Mouse (Mus musculus): Measurements from ENCODE around the gene Ctbp2. TPM values are rescaled to one million over a fixed set of nuclear protein-coding genes. Genes with fewer than 3 reads are reported as not detected.
A peak's percentile ranks its signal among the peaks of the same experiment; 100 is the strongest.

The Ctbp2 gene
- total and polyA plus RNA-seq, 3 experiments, result 74.9 to 90.7 TPM; not detected in 1

DNA sequence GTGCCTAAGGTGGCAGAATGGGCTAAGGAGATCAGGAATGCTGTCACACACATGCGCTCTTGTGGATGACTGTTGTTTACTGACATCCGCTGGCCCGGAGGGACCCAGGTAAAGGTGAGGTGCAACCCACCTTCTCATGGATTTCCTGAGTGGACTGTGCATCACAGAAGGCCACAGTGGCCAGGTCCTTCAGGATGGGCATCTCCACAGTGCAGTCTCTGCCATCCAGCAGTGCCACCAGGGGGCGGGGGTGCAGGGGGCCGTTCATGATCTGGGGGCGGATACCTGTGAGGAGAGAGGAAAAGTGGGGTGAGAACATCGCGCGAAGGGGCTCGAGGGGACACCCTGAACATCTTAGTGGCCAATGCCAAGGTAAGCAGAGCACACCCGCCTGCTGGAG, 125.1 kb downstream of the Ctbp2 start:
- Histone ChIP-seq H3K4me1 (ENCODE audit: control insufficient read depth in 1 of 2, insufficient read depth in 2 of 2, low read length in 2 of 2) (no peaks in the 10 kb centered on the region), H3K4me3 (ENCODE audit: control insufficient read depth in 1 of 2, insufficient read depth in 1 of 2, low read depth in 2 of 2, low read length in 2 of 2) (no peak overlapping the region), H3K9ac (ENCODE audit: control insufficient read depth, low read depth, low read length, poor library complexity, severe bottlenecking) (no peak overlapping the region), H3K9me3 (replicated peaks; ENCODE audit: insufficient read depth, low read length) (no peaks in the 10 kb centered on the region), H3K36me3 (ENCODE audit: control insufficient read depth in 1 of 2, insufficient read depth in 2 of 2, low read length in 2 of 2) (peaks cover 0 to 1% of the 10 kb centered on the region in 2 experiments; a peak in 2 of 4 replicates), H3K27me3 (ENCODE audit: control insufficient read depth in 1 of 2, insufficient read depth in 2 of 2, low read length in 2 of 2) (no peaks in the 10 kb centered on the region), H3K27ac (ENCODE audit: control insufficient read depth, low read depth, low read length) (no peak overlapping the region), H3K79me2 (ENCODE audit: control insufficient read depth, insufficient read depth, low read length, poor library complexity) (no peaks in the 10 kb centered on the region)
- DNase-seq (ENCODE audit: low read depth, low spot score), result no peak
- no peak for TF ChIP-seq MAFK (IDR thresholded peaks at IDR 0.05; ENCODE audit: borderline replicate concordance, low read depth, low read length)
- no peak for TF ChIP-seq NELFE (IDR thresholded peaks at IDR 0.05; ENCODE audit: low read depth, low read length)
- peak in 1 of 3 experiments; percentile 22; a peak in 1 of 6 replicates for TF ChIP-seq CTCF (IDR thresholded peaks at IDR 0.05 in 2 of 3, conservative IDR thresholded peaks at IDR 0.05 in 1 of 3; ENCODE audit: control insufficient read depth in 1 of 3, insufficient read depth in 1 of 3, low read depth in 2 of 3, low read length in 3 of 3, poor library complexity in 1 of 3, severe bottlenecking in 1 of 3)

- Histone ChIP-seq H3K27ac (ENCODE audit: control insufficient read depth, low read depth, low read length) (no peak overlapping the region), H3K36me3 (ENCODE audit: control insufficient read depth in 1 of 2, insufficient read depth in 2 of 2, low read length in 2 of 2) (peaks cover 0 to 1% of the 10 kb centered on the region in 2 experiments; a peak in 2 of 4 replicates), H3K79me2 (ENCODE audit: control insufficient read depth, insufficient read depth, low read length, poor library complexity) (no peaks in the 10 kb centered on the region), H3K4me3 (ENCODE audit: control insufficient read depth in 1 of 2, insufficient read depth in 1 of 2, low read depth in 2 of 2, low read length in 2 of 2) (no peak overlapping the region), H3K9ac (ENCODE audit: control insufficient read depth, low read depth, low read length, poor library complexity, severe bottlenecking) (no peak overlapping the region), H3K9me3 (replicated peaks; ENCODE audit: insufficient read depth, low read length) (no peaks in the 10 kb centered on the region), H3K4me1 (ENCODE audit: control insufficient read depth in 1 of 2, insufficient read depth in 2 of 2, low read length in 2 of 2) (no peaks in the 10 kb centered on the region), H3K27me3 (ENCODE audit: control insufficient read depth in 1 of 2, insufficient read depth in 2 of 2, low read length in 2 of 2) (no peaks in the 10 kb centered on the region)
- TF ChIP-seq ELF1 (IDR thresholded peaks at IDR 0.05; ENCODE audit: low read depth, low read length), result no peak
- no peak for TF ChIP-seq CHD1 (IDR thresholded peaks at IDR 0.05; ENCODE audit: low read depth, low read length)
- TF ChIP-seq ZKSCAN1 (IDR thresholded peaks at IDR 0.05; ENCODE audit: low read depth, low read length), result no peak
- no peak for TF ChIP-seq MEF2A (IDR thresholded peaks at IDR 0.05; ENCODE audit: extremely low read depth, insufficient replicate concordance, low read depth, low read length, poor library complexity, severe bottlenecking)
- TF ChIP-seq GABPA (IDR thresholded peaks at IDR 0.05; ENCODE audit: low read depth, low read length), result no peak
- no peak for TF ChIP-seq GATA1 (IDR thresholded peaks at IDR 0.05; ENCODE audit: low read depth, low read length)
- no peak for TF ChIP-seq NRF1 (IDR thresholded peaks at IDR 0.05; ENCODE audit: insufficient read depth, low read depth, low read length, poor library complexity, severe bottlenecking)
- TF ChIP-seq CHD2 (IDR thresholded peaks at IDR 0.05; ENCODE audit: low read length), result no peak
- no peak for TF ChIP-seq BHLHE40 (IDR thresholded peaks at IDR 0.05; ENCODE audit: borderline replicate concordance, low read depth, low read length)
- TF ChIP-seq RAD21 (IDR thresholded peaks at IDR 0.05; ENCODE audit: low read depth, low read length), result no peak
- TF ChIP-seq POLR2AphosphoS5 (IDR thresholded peaks at IDR 0.05; ENCODE audit: borderline replicate concordance, low read depth, low read length), result no peak
- no peak for TF ChIP-seq HCFC1 (IDR thresholded peaks at IDR 0.05; ENCODE audit: low read depth, low read length)
- TF ChIP-seq TCF12 (IDR thresholded peaks at IDR 0.05; ENCODE audit: low read depth, low read length), result no peak
- no peak for TF ChIP-seq MYC (IDR thresholded peaks at IDR 0.05; ENCODE audit: low read depth, low read length)
- TF ChIP-seq MYB (IDR thresholded peaks at IDR 0.05; ENCODE audit: low read depth, low read length), result no peak
- DNase-seq (ENCODE audit: low read depth, low spot score), result no peak
Measured at GRCm38 (mm10) chr7:132998639-132999038, 125.5 kb downstream of the Ctbp2 start.
